Mouse (Mus musculus) liver, postnatal 0 days (tissue): ENCODE results near the gene Nr3c2.

ENCODE experiments used
- CTCF ChIP-seq: sonication (generic); IDR thresholded peaks from 2 replicates; pipeline ENCODE4 v1.5.1; 2016; ENCODE audit warnings: antibody characterized with exemption, low read depth
- EP300 ChIP-seq: IDR thresholded peaks from 2 replicates; pipeline ENCODE4 v1.6.1; 2016; ENCODE audit warnings: antibody characterized with exemption, low read depth, mild to moderate bottlenecking

DNA sequence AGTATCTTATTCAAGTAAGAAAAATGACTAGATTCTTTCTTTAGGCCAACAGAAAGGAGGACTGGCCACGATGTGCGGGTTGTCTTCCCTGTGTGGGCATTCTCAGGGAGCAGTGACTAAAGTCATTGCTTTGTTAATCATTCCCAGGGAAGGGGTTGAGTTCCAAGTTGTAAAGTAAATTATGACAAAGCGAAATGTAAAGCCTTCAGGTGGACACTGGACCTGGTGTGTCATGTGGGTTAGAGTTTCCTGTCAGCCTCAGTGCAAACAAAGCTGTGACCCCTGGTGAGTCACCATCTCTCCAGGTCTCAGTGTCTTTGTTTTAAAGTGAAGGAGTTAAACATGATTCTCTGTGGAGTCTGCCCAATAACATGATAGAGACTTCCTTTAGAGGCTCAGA lies 13.4 kb downstream of the Nr3c2 start:
- TF ChIP-seq CTCF: no peak
- no peak for TF ChIP-seq EP300
